Mouse (Mus musculus) right cerebral cortex, postnatal 25 days (tissue): ENCODE measurements around the gene Tmem94.

Experiments used
- DNase-seq: peaks from one replicate; pipeline ENCODE4 v3.0.0; 2022

Gene Tmem94

DNA sequence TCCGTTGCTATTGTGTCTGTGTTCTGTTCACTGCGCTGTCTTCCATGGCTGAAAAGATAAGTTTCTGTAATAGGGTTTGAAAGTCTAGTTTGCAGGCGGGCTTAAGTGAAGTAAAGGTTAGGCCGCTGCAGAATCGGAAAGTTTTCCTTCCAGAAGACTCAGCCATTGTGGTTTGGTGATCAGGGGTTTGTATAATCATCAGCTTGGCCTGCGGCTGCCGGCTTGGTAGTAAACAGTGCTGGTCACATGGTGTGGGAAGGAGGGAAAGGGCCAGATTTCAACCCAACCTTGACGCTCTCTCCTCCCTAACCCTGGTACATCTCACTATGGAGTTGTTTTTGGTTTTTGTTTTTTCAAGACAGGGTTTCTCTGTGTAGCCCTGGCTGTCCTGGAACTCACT lies 1.7 kb downstream of the Tmem94 start:
- no peak for DNase-seq

DNA sequence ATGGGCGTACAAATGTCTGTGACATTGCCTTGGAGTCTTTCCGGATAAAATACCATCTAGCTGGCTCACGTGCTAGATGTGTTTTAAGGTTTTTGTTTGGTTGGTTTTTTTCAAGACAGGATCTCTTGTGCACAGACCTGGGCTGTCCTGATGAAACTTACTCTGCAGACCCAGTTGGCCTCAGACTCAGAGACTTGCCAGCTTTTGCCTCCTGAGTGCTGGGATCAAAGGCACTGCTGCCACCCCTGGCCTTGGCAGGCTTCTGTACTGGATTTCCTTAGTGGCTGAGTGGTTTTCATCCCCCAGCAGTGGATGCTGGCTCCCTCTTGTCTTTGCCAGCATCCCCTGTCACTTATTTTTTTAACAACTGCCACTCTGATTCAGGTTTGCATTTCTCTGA lies 3.7 kb downstream of the Tmem94 start:
- no peak for DNase-seq

DNA sequence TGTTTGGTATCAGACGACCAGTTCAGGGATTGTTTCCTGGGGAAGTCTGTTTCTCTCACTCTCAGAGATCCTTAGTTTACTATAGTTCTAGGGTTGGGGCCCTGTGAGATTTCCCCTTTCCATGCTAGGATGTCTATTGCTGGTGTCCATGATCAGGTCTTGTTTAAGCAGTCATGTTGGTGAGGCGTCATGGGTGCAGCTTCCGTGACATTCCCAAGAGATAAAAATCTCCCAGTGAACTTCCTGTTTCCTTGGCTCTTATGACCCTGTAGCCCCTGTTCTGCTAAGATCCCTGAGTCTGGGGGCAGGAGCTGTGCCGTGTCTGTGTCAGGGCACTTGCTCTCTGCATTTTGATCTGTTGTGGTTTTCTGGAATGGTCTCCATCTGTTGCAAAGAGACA lies 9.4 kb downstream of the Tmem94 start:
- no peak for DNase-seq

DNA sequence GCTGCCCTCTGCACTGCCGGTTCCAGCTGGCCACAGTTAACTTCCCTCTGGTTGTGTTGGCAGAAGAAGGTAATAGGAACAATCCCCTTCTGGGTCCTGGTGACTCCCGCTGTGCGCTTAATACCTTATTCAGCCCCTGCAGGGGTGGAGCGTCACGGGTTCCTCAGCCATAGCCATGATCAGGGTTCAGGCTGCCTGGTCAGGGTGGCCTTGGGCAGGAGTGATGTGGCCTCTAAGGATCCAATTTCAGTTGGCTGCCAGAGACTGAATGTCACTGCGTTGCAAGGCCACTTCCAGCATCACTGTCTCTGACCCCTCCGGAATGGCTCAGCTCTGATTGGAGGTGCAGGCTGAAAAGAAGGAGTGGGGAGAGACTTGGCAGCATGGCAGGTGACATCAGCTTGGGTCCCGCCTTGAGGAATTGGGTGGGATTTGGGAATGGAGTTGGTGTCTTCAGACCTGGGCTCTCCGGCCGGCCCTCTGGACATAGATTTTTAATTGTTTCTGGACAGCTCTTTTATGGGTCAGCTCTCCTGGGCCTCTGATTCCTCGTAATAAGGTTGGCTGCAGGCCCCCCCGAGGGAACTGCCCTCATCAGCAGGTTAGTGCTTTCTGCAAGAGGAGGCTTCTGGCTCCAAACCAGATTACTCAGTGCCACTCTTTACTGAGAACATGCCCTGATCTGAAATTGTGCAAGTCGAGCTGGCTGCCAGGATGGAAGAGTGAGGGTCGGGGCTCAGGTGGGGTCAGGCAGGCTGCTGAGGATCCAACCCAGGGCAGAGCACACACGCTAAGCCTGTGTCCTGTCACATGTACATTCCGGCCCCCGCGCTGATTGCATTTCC lies 10.8 kb downstream of the Tmem94 start:
- no peak for DNase-seq

DNA sequence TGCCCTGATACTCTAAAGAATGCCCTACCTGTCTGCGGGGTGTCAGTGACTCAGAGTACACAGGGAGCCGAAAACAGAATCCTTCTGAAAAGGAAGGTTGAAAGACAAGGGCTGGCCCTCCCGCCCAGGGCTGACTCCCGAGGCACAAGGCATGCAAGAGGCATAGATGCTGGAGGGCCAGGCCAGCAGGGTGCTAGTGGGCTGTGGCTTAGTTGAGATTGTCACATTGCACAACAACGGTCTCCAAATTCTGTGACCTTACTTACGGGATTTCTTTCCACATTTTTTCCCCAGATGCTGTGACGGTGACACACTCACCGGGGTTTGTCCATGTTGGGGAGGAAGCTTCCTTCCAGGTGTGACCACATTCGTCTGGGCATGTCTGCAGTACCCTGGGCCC lies 11.7 kb downstream of the Tmem94 start:
- no peak for DNase-seq

DNA sequence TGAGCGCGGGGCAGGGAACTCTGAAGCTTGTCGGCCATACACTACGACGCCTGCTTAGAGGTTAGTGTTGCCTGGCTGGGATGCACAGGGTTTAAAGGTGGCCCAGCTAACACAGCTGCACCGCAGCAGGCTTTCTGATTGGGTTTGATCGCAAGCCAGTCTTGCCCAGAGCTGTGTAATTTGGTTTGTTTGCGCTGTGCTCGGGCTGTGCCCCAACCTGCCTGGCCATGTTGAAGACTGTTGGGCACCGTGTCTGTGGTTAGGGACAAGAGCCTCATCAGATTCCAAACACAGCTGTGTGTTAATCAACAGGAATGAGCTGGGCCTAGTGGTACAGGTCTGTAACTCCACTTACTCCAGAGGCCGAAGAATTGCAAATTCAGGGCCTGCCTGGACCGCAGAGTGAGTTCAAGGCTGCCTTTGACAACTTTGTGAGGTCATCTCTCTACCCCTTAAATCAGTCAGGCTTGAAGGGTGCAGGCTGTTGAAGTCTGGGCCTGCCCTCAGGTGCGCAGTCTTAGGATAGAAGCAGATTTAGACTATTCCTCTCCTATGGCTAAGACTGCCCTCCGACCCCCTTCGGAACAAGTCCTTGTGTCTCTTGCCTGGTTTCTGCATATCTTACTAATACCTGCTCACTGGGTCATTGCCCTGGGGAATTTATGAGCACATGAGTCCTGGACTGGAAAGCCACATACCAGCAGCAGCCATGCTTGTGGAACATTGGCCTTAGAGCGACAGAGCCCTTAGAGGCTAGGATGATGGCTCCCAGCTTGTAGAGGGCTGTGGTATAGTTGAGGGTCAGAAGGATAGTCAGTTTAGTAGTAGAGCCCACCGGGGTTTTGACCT lies 12.5 kb downstream of the Tmem94 start:
- no peak for DNase-seq

DNA sequence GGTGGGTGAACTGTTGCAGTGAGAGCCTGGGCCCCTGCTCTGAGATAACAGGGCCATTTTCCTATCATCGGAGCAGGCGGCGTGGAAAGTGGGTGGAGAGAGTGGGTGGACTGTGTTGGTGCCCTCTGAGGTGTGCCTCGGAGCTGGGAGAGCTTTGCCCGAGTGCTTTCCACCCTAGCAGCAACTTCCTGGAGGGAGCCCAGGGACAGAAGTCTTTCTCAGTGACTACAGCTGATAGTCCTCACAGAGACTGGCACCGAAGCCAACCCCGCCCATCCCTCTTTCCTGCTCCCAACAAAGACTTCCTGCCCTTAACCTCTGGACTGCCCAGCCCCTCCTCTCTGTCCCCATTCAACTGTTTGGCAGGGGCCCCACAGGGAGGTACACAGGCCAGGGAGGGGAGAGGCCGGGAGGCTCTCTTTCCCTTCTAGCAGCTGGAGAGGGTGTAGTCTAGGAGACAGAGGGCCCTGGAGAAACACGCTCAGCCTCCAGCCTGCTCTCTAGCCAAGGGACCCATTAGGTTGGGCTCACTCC lies 13.9 kb downstream of the Tmem94 start:
- DNase-seq, result peak; percentile 43

DNA sequence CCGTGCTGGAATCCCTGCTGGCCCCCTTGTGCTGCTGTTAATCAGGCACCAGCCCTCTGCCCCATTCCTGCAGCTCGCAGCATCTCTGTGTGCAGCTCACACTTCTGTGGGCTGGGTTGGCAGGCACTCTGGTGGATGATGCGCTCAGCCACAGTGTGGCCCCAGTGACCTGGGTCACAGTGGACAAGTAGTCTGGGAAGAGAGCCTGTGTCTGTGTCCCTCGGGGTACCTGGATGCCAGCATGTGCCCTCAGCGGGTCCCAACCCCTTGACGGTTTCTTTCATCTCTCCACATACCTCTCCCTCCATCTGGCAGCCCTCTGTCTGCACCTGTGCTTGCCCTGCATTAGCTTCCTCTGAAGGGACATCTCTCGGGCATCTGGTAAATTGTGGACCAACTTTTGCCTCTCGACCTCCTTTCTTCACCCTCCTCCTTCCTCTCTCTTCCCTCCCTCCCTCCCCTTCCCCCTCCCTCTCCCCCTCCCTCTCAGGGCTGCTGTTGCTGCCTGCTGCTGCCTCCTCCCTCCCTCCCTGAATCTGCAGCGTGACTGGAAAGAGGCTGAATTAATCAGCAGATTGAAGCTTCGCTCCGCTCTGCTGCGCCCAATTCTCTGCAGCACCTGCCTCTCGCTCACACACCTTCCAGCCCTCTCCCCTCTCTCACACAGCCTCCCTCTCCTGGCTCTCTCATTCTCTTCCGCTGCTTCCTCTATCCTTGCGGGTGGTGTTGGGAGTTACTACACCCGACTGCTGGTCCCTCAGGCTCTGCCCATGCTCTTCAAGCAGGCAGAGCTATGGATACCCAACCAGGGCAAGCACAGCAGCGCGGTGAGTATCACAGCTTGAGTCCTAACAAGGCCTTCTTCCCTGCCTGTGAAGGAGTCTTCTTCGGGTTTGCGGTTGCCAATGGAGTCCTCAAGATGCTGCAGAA lies 15.2 kb downstream of the Tmem94 start:
- peak; percentile 63 for DNase-seq

DNA sequence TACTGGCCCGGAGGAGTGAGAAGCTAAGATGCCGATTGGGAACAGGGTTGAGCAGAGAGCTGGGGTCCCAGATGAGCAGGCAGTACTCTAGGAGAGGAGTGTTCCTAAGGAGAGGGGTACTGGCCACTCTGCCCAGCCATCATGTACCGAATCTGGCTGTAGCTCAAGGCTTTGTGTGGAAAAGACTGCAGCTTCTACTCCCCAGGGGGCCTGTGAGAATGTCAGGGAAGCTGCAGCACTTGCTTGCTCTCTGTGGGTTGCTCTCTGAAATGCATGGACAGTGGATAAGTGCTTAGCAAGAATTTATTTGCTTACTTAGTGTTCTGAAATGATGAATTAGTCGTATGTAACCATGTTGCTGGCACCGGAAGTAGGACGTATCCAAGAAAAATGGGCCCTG lies 21.2 kb downstream of the Tmem94 start:
- no peak for DNase-seq

DNA sequence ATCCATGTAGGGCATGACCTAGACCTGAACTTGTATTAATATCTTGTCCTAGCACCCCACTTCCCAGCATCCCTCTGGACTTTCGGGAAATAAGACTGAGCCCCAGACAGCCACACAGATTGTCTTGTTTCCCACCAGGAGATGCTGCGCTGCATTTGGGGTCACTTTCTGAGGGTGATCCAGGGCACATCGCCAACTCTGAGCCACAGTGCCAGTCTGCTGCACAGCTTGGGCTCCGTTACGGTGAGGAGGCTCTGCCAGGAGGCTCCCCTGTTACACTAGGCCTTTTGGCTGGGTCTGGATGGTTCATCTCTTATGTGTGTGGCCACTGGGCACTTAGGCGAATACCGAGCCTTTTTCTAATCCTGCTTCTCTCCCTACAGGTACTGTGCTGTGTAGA lies 24.6 kb downstream of the Tmem94 start:
- no peak for DNase-seq

DNA sequence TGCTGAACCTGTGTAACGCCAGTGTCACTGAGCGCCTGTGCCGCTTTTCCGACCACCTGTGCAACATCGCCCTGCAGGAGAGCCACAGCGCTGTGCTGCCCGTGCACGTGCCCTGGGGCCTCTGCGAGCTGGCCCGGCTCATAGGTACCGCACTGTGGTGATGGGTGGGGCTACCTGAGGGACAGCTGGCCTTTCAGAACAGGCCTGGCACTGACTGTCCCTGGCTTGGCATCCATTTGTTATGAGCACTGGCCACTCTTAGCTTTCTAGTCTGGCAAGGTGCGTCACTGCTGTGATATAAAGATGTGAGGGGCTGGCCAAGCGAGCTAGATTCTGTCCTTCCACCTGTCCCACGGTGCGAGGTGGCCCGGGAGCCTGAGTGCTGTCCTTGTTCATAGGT lies 26.7 kb downstream of the Tmem94 start:
- no peak for DNase-seq

DNA sequence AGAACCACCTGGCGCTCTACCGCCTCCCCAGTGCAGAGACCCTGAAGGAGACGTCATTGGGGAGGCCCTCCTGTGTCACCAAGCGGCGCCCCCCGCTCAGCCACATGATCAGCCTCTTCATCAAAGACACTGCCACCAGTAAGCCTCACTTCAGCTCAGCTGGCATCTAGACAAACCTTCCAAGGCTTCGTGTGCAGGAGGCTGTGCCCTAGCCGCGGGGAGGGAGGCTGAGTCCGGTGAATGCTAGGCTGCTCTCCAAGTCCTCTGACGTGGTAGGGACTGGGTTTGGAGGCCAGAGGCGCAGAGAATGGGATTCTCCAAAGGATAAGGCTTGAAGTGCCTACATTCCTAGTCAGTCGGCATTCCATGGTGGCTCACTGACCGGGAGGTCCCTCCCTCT lies 27.1 kb downstream of the Tmem94 start:
- no peak for DNase-seq

DNA sequence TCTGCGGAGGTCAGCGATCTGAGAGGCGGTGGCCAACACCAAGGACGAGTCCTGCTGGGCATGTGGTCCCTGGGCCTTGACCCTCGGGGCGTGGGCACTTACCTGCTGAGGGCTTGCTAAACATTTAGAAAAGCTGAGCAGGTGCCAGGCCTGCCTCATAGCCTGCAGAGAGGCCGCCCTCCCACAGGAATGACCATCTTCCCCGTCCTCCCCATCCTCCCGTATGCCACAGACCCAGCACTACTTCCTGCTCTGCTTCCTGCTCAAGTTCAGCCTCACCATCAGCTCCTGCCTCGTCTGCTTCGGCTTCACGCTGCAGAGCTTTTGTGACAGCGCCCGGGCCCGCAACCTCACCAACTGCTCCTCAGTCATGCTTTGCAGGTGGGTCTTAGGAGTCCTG lies 31.7 kb downstream of the Tmem94 start:
- DNase-seq, result no peak

DNA sequence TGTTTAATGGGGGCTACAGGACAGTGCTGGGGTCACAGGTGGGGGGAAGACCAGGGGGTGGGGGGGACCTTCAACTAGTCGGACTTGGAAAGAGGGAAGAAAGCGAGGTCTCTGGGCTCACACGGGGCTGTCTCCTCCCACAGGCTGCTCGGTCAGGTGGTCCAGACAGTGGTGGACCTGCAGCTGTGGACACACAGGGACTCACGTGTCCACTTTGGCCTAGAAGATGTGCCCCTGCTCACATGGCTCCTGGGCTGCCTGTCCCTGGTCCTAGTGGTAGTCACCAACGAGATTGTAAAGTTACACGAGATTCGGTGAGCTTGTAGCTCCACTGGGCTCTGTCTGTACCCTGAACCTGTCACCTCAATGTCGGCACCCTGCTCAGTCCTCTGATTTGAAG lies 32.4 kb downstream of the Tmem94 start:
- DNase-seq, result no peak

DNA sequence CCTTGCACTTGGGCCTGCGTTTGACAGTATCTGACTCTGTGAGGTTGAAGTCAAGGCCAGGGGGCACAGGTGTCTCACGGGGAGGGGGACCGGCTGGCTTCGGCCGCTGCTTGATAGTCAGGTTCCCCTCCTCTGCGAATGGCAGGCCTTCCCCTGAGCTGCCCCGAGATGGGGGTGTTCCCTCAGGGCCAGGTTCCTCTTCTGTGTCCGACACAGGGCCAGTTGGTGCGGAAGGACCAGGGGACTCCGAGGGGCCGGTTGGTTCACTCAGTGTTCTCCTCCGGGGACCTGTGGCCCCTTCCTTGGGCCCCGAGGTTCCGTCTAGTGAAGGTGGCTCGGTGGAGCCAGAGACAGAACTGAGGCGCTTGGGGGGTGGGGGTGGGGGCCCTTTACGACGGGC lies 35.7 kb downstream of the Tmem94 start:
- DNase-seq, result no peak

DNA sequence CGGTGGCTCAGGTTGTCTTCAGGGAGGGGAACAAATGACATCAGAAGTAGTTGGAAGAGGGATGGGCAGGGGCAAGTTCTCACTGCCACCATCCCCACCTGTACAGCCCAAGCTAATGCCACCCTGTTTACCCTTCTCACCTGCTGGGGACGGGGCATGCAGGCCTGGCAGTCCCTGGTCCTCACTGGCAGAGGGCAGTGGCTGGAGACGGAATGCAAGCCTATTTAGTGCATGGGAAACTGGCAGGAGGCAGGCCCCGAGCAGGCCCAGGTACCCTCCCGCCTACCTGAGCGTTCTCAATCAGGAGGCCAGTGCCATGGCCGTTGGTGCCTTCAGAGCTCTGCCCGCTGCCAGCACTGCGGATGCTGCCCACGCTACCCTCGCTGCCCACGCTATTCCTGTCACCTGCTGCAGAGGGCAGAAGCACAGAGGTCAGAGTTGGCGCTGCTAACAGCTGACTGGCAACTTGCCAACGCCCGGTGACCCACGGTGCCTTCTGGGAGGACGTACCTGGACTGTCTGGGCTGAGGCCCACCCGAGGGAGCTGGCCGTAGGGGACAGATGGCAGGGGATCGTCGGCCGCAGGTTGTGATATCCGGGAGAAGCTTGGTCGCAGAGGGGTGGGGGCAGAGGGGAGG lies 38.0 kb downstream of the Tmem94 start:
- no peak for DNase-seq

DNA sequence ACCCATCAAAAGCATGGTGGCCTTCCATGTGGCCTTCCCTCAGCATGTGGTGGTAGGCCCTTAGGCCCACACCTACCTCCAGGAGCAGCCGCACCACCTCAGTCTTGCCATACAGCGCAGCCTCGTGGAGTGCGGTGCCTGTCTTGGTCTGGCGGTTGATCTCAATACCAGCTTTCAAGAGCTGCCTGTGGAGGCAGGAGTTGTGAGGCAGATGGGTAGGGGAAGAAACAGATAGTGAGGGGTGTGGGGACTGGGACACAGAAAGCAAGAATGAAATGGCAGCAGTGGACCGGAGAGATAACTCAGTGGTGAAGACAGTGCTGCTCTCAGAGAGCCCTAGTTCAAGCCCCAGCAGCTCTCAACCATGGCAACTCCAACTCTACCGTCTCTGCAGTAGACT lies 39.8 kb downstream of the Tmem94 start:
- no peak for DNase-seq

DNA sequence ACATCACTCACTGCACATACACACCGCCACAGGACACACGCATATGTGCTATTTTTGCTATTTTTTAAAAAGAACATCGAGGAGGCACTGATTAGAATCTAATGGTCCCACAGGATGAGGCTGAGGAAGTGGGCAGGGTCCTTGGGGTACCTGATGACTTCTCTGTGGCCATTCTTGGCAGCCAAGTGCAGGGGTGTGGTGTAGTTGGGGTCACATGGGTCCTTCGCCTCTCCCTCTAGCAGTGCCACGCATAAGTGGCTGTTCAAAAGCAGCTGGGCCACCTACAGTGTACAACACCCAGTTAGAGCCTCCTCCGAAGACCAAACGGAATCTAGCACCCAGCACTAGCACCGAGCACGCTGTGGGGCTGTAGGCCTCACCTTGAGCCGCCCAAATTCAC lies 40.9 kb downstream of the Tmem94 start:
- no peak for DNase-seq

DNA sequence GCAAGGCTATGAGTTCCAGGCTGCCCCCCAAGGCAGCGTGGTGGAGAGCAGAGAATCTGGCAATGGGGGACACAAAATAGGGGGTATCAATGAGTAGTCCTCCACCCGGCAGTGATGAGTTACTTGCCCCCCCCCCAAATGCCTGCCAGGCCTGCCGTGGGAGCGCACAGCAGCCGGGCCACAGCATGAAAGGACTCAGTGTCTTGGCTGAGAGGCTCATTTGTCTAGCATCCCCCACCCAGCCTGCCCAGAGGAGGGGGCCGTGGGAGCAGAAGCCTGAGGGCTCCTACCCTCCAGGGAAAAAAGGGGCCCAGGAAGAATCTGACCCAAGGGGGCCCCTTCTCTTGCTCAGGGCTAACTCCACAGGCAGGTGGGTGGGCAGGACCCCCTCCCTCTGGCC lies 42.1 kb downstream of the Tmem94 start:
- no peak for DNase-seq

DNA sequence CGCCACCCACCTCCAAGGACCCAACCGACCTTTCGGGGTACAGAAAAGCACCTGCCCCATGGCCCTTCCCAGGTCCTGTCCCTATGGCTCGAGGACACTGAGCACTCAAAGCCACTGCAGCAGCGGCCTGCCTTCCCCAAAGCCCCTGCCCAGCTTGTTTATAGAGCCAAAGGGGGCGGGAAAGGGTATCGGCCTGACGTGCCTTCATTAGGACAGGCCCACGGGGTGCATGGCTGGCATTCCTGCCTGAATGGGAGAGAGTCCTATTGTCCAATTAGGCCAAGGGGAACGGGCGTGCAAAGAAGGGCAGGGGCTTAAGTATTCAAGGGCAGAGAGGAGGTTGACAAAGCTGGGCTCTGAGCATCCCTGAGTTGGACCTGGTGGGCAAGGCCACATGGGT lies 42.7 kb downstream of the Tmem94 start:
- DNase-seq, result no peak

DNA sequence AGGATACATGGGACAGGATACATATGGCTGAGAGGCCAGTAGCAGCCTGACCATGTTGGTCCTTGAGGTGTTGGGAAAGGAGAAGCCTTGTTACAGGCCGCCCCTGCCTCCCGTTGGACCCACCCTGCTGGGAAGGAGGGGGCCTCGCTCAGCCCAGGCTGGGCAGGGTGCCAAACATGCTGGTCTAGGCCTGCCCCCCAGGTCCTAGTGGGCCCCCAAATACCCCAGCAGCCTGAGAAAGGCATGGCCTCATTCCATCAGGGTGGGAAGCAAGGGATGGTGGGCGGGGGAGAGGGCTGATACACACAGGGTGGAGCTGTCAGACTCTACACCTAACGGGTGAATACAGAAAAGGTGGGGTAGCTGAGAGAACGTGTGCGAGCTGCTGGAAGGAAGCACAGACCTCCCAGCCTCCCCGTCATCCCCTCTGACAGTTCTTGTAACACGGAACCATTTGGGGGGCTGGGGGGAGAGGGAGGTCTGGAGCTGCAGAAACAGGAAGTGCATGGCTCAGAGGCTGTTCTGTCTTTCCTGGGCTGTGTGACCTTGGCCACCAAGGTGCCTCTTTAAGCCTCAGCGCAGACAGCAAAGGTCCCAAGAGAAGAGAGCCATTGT lies 43.6 kb downstream of the Tmem94 start:
- DNase-seq, result no peak

DNA sequence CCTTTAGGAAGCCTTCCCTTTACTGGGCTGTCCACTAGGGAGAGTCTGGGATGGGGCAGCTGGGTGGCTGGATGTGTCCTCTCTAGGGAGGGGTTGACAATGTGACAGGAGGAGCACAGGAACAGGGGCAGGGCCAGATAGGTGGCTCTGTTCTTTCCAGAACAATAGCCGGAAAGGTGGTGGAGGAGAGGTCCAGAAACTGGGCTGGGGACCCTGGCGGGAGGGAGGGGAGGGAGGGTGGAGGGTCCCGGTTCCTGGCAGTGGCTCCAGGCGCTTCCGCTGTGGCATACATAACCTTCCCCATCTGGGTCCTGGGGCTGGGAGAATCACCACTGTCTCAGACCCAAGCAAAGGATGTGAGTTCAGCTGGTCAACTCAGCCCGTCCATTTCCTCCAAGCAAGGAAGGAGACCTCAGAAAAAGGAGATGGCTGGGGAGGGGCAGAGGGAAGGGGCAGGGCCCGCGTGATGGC lies 44.1 kb downstream of the Tmem94 start:
- no peak for DNase-seq
